Mouse (Mus musculus): ENCODE measurements at regions not wholly inside any gene's neighbourhood (a gene's known extent, or its start where the extent isn't known, plus 50 kb on each side); places are given as distances from the start of the nearest gene placed in this dataset.

DNA sequence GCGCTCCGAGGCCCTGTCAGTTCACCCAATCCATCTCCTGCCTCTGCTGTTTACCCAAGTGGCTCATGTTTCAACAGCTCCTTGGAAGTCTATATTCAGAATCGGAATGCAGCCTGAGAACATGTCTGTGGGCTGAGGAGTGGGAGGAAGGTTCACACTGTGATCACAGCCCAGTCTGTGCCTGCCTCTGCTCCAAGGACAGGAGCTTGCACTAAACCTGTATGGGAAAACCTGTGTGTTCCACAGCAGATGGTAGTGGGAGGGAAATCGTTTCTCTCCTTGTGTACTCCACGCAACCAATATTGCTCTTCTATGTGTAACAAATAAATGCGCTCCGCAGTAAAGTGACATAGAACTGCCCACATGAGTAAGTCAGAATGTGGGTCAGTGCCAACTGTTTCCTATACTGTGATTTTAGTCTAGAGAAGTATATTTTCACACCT lies 514.0 kb upstream of the Epha7 start:
- WGBS, result 52% methylated on average over 7 of the region's 7 CpGs
- ATAC-seq (ENCODE audit: low FRiP score, low read depth), result peak; percentile 23; the same call in 1 of the 2 replicates

DNA sequence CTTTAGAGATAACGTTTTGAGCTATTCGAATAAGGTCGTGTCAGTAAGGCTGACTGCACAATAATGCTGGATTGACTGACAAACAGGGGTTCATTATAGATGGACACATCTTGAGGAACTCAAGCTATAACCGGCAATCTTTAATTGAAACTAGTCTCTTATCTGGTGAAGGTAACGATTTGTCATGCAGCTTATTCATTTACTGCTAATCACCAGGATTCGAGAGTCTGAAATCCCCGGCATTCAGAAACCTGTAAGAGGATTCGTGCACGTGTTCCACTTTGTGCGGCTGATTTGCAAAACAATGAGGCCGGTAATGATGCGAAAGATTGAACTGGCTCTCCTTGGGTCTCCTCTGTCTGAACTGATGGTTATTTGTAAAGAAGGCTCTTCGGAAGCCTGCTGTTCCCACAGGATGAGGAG lies 512.9 kb upstream of the Epha7 start:
- Histone ChIP-seq H3K4me1 (peaks cover 18% of the 10 kb centered on the region), H3K4me2 (replicated peaks) (peak overlapping the region; percentile 36), H3K4me3 (peak overlapping the region; percentile 1; the same call in 1 of the 2 replicates), H3K27ac (replicated peaks) (no peak overlapping the region), H3K9me3 (no peaks in the 10 kb centered on the region), H3K9ac (replicated peaks) (no peak overlapping the region), H3K36me3 (no peaks in the 10 kb centered on the region), H3K27me3 (peaks cover 9% of the 10 kb centered on the region; the same call in 1 of the 2 replicates)
- ATAC-seq (ENCODE audit: low FRiP score, low read depth), result peak; percentile 84
- 14% methylated on average over 13 of the region's 13 CpGs for WGBS

More for the DNA sequence above, 514.0 kb upstream of the Epha7 start:
- H3K27ac ChIP-seq (replicated peaks), result no peak overlapping the region; the same call in 1 of the 2 replicates
- no peak overlapping the region for H3K9ac ChIP-seq (replicated peaks)
- no peaks in the 10 kb centered on the region for H3K36me3 ChIP-seq
- H3K9me3 ChIP-seq, result no peaks in the 10 kb centered on the region
- H3K4me2 ChIP-seq (replicated peaks), result no peak overlapping the region
- peaks cover 18% of the 10 kb centered on the region for H3K4me1 ChIP-seq
- H3K4me3 ChIP-seq, result no peak overlapping the region
- H3K27me3 ChIP-seq, result peaks cover 9% of the 10 kb centered on the region; the same call in 1 of the 2 replicates

DNA sequence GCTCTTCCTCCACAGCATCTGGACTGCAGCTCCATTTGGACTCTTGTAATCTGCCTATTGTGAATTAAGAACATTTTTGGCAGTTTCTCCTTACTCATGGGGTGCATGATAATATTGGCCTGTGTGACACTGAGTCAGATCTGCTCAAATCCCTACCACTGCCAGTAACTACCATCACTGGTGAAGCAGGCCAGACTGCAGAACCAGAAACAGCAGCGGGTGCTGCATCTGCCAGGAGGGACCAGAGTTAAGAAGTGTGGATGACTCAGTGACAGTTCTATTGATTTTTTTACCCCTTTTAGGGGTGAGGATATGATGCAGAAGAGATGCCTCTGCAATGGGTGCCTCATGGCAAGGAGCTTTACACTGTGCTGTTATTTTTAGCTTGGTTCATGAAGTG lies 511.2 kb upstream of the Epha7 start:
- 25% methylated on average over 1 of the region's 1 CpGs for WGBS
- no peaks in the 10 kb centered on the region for H3K36me3 ChIP-seq
- peaks cover 18% of the 10 kb centered on the region for H3K4me1 ChIP-seq
- no peak overlapping the region for H3K4me3 ChIP-seq
- no peak overlapping the region for H3K27ac ChIP-seq (replicated peaks)
- peak; percentile 24; the same call in 1 of the 2 replicates for ATAC-seq (ENCODE audit: low FRiP score, low read depth)
- no peak overlapping the region for H3K9ac ChIP-seq (replicated peaks)
- H3K27me3 ChIP-seq, result peaks cover 9% of the 10 kb centered on the region; the same call in 1 of the 2 replicates
- no peaks in the 10 kb centered on the region for H3K9me3 ChIP-seq
- H3K4me2 ChIP-seq (replicated peaks), result no peak overlapping the region

DNA sequence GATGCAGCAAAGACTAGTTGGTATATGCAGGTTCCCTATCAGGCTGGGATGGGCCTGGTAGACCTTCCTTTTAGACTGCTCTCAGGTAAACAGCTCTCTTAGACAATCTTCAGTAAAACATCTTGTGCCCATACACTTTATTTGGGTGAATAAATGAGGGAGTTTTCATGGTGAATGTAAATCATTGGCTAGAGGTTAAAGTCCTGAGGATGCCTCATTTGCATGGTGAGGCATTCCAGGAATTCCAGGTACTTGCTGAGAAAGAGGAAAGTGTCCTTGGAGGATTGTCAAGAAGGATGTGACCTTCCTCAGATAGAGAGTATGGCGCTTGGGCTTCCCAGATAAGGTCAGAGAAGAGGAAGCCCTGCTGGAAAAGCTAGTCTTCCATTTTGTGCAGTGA lies 481.9 kb upstream of the Epha7 start:
- Histone ChIP-seq H3K27ac (replicated peaks) (no peak overlapping the region), H3K9me3 (no peaks in the 10 kb centered on the region), H3K27me3 (no peaks in the 10 kb centered on the region), H3K36me3 (no peaks in the 10 kb centered on the region), H3K4me3 (no peak overlapping the region), H3K9ac (replicated peaks) (no peak overlapping the region), H3K4me2 (replicated peaks) (no peak overlapping the region), H3K4me1 (no peaks in the 10 kb centered on the region)
- no peak for ATAC-seq (ENCODE audit: low FRiP score, low read depth)
- WGBS, result 91% methylated on average over 1 of the region's 1 CpGs

DNA sequence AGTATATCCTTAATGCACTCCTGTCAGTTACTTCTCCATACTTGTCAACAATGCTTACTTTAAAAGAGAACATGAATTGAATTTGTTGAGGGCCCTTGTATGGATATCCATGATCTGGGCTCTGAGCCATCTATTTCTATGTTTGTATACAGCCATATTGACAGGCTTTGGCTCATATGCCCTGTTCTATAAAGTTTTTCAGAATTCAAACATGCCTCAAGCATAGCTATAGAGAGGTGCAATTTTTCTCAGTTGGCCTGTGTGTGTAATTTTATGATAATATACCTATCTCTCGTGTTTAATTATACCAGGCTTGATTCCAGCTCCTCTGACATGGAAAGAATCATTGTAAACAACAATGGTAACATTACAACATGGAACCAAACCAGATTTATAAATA lies 448.4 kb upstream of the Epha7 start:
- no peak for ATAC-seq (ENCODE audit: low FRiP score, low read depth)
- no peak overlapping the region for H3K4me3 ChIP-seq
- no peaks in the 10 kb centered on the region for H3K27me3 ChIP-seq
- no peak overlapping the region for H3K27ac ChIP-seq (replicated peaks)
- 76% methylated on average over 1 of the region's 1 CpGs for whole genome bisulfite sequencing
- H3K36me3 ChIP-seq, result no peaks in the 10 kb centered on the region
- no peaks in the 10 kb centered on the region for H3K4me1 ChIP-seq
- H3K4me2 ChIP-seq (replicated peaks), result no peak overlapping the region
- no peak overlapping the region for H3K9ac ChIP-seq (replicated peaks)
- H3K9me3 ChIP-seq, result no peaks in the 10 kb centered on the region

DNA sequence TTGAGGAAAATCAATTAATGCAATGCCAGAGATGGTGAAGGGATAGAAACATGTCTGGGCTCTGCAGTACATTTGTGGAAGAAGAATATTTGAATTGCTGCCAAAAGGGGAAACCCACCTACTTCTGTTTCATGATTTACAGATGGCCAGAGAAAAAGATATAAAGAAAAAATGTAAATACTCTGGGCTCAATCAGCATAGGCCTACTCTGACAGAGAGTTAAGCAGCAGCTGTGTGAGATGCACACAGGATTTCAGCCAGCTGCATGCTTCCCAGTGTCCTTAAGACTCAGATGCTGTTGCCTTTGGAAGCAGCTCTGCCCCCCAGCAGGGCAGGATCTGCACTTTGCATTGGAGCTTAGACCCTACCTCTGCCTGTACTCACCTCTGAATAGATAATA lies 435.8 kb upstream of the Epha7 start:
- Histone ChIP-seq H3K4me1 (no peaks in the 10 kb centered on the region), H3K27ac (replicated peaks) (no peak overlapping the region), H3K4me3 (no peak overlapping the region), H3K36me3 (no peaks in the 10 kb centered on the region), H3K9me3 (no peaks in the 10 kb centered on the region), H3K27me3 (no peaks in the 10 kb centered on the region), H3K4me2 (replicated peaks) (no peak overlapping the region), H3K9ac (replicated peaks) (no peak overlapping the region)
- no peak for ATAC-seq (ENCODE audit: low FRiP score, low read depth)

DNA sequence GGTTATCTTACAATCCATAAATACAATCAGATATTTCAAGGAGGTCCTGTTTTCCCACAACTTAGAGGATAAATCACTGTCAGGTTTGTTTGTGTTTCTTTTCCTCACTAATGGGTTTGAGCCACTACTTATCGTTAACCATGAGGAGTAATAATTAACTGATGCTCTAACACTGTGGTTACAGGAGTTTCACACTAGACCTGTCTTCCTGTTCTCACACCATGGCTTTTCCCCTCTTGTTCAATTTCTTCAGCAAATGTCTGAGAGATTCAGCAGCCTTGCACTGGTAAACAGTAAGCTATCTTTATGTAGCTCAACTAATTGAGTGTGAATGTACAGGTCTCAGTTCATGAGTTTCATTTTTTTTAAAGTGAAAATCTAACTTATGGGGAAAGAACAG lies 434.3 kb upstream of the Epha7 start:
- WGBS, result 86% methylated on average over 1 of the region's 1 CpGs
- Histone ChIP-seq H3K4me1 (no peaks in the 10 kb centered on the region), H3K9me3 (no peaks in the 10 kb centered on the region), H3K27ac (replicated peaks) (no peak overlapping the region), H3K9ac (replicated peaks) (no peak overlapping the region), H3K27me3 (no peaks in the 10 kb centered on the region), H3K4me2 (replicated peaks) (no peak overlapping the region), H3K36me3 (no peaks in the 10 kb centered on the region), H3K4me3 (no peak overlapping the region)
- ATAC-seq (ENCODE audit: low FRiP score, low read depth), result no peak

DNA sequence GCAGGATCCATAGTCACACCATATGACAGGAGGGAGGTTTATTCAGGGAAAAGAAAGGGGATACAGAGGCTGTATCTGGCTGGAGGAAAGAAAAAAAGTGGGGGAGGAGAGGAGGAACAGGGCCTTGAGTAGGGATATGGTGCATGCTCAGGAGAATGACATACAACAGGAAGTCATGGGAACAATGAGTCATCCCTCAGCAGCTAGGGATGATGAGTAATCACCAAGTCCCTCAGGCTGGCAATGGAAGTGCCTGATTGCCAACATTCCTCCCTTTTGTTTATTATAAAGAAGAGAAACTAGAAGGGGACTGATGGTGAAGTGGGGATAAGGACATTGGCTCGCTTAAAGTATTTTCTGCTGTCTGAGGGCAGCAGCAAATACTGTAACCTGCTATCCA lies 388.6 kb upstream of the Epha7 start:
- Histone ChIP-seq H3K4me3 (no peak overlapping the region), H3K9me3 (no peaks in the 10 kb centered on the region), H3K4me1 (no peaks in the 10 kb centered on the region), H3K9ac (replicated peaks) (no peak overlapping the region), H3K36me3 (no peaks in the 10 kb centered on the region), H3K27me3 (no peaks in the 10 kb centered on the region), H3K27ac (replicated peaks) (no peak overlapping the region), H3K4me2 (replicated peaks) (no peak overlapping the region)
- 85% methylated on average over 1 of the region's 1 CpGs for WGBS
- no peak for ATAC-seq (ENCODE audit: low FRiP score, low read depth)

DNA sequence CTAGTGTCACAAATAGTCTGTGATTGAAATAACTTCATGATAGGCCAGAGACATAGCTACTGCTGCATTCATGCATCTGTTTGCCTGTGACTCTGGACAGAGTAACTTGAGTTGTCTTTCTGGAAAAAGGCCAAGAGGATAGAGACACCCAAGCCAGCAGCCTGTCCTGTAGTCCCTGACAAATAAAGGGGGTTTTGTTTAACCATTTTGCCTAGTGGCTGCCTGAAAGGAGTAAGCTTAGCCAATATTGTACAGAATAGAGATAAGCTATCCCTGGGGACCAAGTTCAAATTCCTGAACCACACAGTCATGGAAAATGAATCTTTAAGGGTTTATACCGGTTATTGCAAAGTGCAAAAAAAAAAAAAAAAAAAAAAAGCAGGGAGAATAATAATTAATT lies 372.8 kb upstream of the Epha7 start:
- Histone ChIP-seq H3K9me3 (no peaks in the 10 kb centered on the region), H3K9ac (replicated peaks) (no peak overlapping the region), H3K4me2 (replicated peaks) (no peak overlapping the region), H3K27ac (replicated peaks) (no peak overlapping the region), H3K36me3 (no peaks in the 10 kb centered on the region), H3K27me3 (no peaks in the 10 kb centered on the region), H3K4me3 (no peak overlapping the region), H3K4me1 (no peaks in the 10 kb centered on the region)
- no peak for ATAC-seq (ENCODE audit: low FRiP score, low read depth)
- 66% methylated on average over 1 of the region's 1 CpGs for WGBS

DNA sequence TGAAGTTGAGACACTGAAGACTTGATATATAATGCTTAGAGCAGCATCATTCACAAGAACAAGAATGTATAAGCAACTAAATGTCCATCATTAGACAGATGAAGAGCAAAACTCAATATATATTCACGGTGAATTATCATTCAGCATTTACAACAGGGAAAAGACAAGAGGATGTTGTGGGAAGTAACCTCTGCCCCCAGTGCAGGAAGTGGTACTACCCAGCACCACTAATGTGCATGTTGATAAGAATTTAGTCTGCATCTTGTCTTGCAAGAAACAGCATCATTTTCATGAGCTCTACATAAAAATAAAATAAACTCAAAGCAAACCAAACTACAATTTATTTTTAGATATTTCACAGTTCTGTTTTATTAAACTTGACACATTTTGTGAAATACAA lies 359.8 kb upstream of the Epha7 start:
- WGBS, result 86% methylated on average over 1 of the region's 1 CpGs
- no peak overlapping the region for H3K4me2 ChIP-seq (replicated peaks)
- no peak for ATAC-seq (ENCODE audit: low FRiP score, low read depth)
- H3K27me3 ChIP-seq, result no peaks in the 10 kb centered on the region
- H3K9me3 ChIP-seq, result no peaks in the 10 kb centered on the region
- H3K9ac ChIP-seq (replicated peaks), result no peak overlapping the region
- H3K4me3 ChIP-seq, result no peak overlapping the region
- H3K36me3 ChIP-seq, result no peaks in the 10 kb centered on the region
- H3K4me1 ChIP-seq, result no peaks in the 10 kb centered on the region
- no peak overlapping the region for H3K27ac ChIP-seq (replicated peaks)

DNA sequence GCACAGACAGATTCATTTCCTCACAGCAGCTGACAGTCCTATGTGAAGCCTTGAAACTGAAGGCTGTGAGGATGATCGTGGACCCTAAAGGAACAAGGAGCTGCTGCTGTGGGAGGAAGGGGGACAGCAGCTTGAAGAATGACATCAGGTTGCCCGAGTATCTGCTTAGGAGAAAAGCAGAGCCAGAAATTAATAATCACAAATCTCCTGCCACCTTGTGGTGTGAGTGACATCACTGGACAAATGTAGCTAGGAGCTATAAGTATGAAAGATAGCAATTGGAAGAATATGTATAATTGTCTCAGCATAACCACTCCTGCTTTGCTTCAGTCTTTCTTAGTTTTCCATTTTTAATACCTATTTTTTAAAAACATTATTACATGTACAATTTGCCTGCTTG lies 356.6 kb upstream of the Epha7 start:
- Histone ChIP-seq H3K4me1 (no peaks in the 10 kb centered on the region), H3K4me3 (no peak overlapping the region), H3K27ac (replicated peaks) (no peak overlapping the region), H3K9me3 (no peaks in the 10 kb centered on the region), H3K27me3 (no peaks in the 10 kb centered on the region), H3K36me3 (no peaks in the 10 kb centered on the region), H3K4me2 (replicated peaks) (no peak overlapping the region), H3K9ac (replicated peaks) (no peak overlapping the region)
- ATAC-seq (ENCODE audit: low FRiP score, low read depth), result no peak
- WGBS, result 51% methylated on average over 2 of the region's 2 CpGs

All from midbrain, embryonic 12.5 days (tissue).